Mouse (Mus musculus): ENCODE measurements around the gene Pax8.

Gene Pax8

DNA sequence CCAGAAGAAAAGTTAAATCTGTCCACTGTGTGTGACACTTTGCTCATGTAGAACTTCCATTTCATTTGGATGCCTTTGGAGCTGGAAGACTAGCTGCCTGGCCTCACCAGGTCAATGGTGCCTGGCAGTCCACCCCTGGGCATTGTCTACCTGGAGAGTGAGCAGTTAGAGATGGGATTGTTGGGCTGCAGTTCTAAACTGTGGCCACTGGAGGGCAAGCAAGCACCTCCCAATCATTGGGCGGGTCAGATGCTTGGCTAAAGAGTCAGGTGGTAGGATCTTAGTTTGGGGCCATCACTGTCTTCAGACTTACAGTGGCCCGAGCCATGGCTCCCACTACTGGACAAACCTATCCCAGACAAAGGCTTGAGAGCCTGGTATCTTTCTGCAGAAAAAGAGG lies 66.2 kb downstream of the Pax8 start:
- DNase-seq = peak; percentile 53

DNA sequence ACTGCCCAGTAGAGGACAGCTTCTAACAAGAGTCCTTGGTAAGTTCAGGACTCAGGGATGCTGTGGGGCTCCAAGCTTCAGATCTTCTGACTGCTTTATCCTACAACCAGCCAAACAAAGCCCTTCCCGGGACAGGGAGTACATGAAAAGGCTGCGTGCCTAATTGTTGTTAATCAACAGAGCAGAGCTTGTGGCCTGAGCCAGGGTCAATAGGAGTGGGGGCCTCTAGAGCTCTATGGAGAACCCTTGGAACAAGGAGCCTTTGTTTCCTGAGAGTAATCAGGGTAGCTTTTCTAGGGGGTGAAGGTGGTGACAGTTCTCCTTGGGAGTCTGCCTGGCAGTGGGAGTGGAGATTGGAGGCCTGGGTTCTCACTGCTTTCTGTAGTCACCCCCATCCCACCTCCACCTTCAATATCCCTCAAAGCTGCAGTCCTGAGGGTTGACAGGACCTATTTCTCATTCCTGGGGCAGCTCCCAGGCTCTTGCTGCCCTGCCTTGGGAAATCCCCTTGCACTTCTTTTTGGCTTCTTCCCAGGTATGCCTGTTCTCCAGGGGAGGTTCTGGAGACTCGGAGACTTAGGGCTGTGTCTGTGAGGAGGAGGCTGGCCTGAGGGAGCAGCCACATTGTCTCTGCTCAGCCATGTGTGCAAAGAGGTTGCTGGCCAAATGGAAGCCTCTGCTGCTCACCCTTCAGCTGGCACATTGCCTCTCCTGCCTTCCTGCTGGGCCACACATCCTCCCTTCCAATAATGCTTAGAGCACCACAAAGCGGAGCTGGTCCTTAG lies 67.5 kb downstream of the Pax8 start:
- peak; percentile 46 for DNase-seq

GRCm38 (mm10) chr2:24405345-24406012 lies 69.9 kb downstream of the Pax8 start:
- DNase-seq = peak; percentile 56

DNA sequence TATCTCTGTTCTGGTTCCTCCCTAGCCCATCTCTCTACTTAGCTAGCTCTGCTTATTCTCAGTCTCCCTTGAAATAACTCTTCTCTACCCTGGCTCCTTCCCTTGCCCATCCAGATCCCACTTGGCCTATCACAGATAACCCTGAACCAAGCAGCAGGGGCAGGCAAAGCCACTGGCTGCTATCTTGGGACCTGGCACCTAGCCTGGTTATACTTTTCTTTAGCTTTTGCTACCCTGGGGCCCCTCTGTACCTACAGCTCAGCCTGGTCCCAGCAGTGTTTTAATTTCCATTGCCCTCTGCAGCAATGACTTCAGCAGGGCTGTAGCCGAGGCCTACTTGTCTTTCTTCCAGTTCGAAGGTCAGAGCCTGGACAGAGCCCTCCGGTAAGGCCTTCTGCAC lies 74.7 kb downstream of the Pax8 start:
- no peak for DNase-seq

- DNase-seq = no peak
Observed at GRCm38 (mm10) chr2:24397115-24397514, 78.3 kb downstream of the Pax8 start.

- no peak for DNase-seq
Observed at GRCm38 (mm10) chr2:24393251-24393650, 82.1 kb downstream of the Pax8 start.

GRCm38 (mm10) chr2:24387361-24388283 lies 87.8 kb downstream of the Pax8 start:
- DNase-seq = no peak

- no peak for DNase-seq
Observed at GRCm38 (mm10) chr2:24386964-24387320, 88.5 kb downstream of the Pax8 start.

DNA sequence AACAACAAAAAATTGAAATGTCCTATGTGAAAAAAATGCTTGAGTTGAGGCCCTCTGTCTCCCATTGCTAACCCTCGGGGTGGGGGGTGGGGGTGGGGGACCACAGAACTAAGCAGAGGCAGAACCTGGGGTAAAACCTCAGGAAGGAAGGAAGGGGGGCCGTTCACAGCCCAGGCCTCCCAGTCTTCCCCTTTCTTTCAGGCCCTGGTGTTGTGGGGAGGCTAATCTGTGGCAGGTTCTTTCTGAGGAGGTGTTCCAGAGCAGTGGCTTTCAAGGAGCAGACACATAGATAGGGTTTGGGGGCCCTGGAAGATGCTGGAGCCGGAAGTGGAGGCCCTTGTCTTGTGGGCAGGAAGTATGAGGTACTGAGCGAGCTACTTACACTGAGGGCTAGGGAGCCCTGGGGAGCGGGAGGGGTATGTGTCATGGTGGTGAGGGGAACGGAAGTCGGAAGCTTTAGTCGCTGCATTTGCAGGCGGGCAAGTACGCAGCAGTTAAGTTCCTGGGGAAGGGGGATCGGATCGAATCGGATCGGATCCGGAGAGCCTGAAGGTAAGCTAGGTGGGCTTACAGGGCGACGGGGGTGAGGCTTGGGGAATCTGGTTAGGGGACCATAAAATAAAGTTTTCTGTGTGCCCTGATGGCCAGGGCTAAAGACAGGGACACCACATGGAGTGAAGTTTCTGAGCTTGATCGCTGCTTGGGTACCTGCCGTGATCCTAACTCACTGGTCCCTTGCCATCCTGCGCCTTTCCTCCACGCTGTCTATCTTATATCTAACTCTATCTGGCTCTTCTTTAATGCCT lies 89.0 kb downstream of the Pax8 start:
- no peak for DNase-seq

GRCm38 (mm10) chr2:24385111-24385961 lies 90.1 kb downstream of the Pax8 start:
- DNase-seq = no peak

GRCm38 (mm10) chr2:24384393-24384792 lies 91.0 kb downstream of the Pax8 start:
- DNase-seq = no peak

- no peak for DNase-seq
Observed at GRCm38 (mm10) chr2:24383636-24384035, 91.8 kb downstream of the Pax8 start.

DNA sequence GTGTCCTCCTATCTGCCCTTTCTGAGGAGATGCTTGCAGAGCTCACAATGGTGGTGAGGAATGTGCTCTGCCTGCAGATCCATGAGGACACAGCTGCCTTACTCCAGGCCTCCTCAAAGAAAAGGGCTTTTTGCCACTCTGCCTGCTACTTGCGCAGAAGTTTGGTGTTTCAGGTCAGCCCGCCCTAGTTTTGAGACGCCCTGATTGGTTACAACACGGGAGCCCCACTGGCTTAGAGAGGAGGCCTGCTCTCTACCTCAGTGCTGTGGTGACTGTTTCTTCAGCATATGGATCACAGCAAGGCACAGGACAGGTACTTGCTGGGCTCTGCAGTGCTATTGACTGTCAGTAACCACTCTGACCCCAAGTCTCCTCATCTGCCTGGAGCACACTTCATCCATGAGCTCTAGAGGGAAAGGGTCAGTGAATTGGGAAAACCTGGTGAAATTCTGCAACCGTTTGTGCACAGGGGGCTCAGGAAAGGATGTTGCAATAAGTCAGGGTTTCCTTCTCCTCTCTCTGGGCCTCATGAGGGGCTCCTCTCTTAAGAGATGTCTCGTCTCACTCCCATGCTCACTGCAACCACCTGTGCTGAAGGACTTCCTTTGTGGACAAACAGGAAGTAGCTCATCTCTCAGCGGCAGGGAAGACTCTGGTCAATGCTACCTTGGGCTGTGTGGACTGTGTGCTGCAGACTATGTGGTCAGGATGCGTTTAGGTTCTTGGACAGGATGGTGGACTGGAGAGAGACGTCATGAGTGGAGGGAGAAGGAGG lies 92.8 kb downstream of the Pax8 start:
- DNase-seq = no peak

- DNase-seq = no peak
Observed at GRCm38 (mm10) chr2:24378747-24379450, 96.5 kb downstream of the Pax8 start.
